Mouse (Mus musculus) liver (tissue): ENCODE measurements around the gene 1110002E22Rik.

ENCODE experiments used
- DNase-seq: peaks from one replicate; pipeline ENCODE4 v3.0.0-alpha.2; 2020; ENCODE audit warnings: mixed read lengths

Gene 1110002E22Rik

DNA sequence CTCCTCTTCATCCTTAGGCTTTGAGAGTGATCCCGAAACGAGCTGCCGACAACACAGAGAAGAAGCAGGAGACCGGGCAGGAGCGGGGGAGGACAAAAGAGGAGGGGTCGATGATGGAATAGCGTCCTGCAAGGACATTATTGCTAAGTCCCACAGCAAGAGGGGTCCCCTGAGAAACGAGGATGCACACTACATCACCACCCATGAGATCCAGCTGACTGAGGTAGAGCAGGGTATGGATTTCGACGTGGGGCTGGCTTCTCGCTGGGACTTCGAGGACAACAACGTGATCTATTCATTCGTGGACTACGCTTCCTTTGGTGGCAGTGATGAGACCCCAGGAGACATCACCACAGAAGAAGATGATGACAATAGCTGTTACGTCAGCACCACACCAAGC, 1.1 kb downstream of the 1110002E22Rik start:
- no peak for DNase-seq

DNA sequence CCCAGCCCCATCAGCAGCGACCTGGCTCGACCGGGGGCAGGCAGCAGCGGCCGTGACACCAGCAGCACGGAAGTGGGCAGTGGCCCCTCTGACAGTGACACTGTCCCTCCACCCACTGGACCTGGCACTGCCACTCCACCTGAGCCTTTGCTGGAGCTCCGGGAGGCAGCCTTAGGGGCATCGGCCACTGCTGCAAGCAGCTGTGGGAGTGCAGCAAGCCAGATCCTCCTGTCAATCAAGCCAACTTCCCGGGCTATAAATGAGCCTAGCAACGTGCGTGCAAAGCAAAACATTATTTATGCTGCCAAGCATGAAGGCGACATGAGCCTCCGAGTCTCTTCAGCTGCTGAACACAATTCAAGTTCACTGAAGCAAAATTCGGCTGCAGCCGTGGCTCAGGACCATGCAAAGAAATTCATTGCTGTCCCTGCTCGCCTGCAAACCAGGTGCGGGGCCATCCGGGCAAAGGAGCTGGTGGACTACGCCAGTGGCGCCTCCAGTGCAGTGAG, 1.6 kb downstream of the 1110002E22Rik start:
- no peak for DNase-seq

DNA sequence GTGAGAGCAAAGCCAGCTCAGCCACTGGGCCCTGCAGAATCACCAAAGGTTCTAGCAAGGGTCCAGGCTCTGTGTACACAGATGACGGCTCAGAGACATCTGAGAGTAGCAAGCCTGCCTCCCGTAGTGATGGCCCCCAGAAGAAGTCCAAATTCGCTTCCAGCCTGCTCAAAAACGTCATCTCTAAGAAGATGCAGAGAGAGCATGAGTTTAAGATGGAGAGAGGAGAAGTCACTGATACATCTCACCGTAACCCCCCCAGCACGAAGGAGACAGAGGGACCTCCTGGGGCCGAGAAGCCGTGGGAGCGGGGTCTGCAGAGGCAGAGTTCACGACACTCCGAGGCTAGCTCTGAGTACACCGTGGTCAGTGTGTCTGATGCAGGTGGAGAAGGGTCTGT, 2.4 kb downstream of the 1110002E22Rik start, which contains the start of gene Gm5105:
TSS of gene Gm5105 (minus strand) at position 101 of the 400 bp plus-strand sequence.
- no peak for DNase-seq

DNA sequence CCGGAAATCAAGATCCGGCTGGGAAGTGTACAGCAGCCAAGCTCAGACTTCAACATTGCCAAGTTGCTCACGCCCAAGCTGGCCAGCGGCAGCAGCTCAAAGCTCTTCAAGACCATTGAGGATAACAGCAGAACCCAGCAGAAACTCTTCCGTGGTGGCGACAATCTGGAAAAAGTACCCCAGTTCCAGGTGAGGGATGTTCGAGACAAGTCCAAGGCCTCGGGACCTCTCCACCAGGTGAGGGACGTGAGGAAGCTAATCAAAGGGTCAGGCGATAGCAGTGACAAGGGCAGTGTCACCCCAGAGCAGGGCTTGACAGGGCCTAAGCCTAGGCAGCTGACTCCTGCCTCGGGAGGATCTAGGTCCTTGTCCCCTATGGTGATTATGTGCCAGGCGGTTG, 3.3 kb downstream of the 1110002E22Rik start:
- no peak for DNase-seq

DNA sequence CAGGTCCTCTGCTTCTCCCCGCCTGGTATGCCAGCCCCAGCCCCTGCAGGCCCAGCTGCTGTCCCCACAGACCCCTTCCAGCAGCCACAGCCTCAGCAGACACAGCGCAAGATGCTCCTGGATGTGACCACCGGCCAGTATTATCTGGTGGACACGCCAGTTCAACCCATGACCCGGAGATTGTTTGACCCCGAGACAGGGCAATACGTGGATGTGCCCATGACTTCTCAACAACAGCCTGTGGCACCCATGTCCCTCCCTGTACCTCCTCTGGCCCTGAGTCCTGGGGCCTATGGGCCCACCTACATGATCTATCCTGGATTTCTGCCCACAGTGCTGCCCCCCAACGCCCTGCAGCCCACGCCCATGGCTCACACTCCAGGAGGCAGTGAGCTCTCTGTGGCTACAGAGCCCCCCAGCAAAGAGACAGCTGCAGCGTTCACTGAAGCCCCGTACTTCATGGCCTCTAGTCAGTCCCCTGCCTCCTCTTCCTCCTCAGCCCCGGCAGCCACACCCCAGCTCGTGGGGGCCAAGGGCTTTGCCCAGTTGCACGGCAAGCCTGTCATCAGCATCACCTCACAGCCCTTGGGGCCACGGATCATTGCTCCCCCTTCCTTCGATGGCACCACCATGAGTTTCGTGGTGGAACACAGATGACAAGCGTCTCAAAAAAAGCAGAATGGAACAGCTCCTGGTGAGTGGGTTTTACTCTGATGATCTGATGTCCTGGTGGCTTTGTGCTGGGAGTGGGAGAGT, 5.1 kb downstream of the 1110002E22Rik start:
- no peak for DNase-seq

DNA sequence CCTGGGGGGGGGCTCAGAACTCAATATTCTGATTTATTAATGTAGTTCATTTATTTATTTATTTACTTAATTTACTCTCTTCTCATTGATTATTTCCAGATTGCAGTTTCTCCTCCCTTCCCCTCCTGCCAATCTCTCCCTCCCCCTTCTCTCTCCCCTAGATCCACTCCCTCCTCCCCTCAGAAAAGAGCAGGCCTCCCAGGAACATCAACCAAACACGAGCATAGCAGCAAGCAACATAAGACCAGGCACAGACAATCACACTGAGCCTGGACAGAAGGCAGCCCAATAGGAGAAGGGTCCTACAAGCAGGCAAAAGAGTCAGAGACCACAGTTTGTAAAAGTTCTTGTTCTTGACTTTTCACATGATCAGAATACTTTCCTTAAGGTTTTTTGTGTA, 6.2 kb downstream of the 1110002E22Rik start:
- DNase-seq: no peak

DNA sequence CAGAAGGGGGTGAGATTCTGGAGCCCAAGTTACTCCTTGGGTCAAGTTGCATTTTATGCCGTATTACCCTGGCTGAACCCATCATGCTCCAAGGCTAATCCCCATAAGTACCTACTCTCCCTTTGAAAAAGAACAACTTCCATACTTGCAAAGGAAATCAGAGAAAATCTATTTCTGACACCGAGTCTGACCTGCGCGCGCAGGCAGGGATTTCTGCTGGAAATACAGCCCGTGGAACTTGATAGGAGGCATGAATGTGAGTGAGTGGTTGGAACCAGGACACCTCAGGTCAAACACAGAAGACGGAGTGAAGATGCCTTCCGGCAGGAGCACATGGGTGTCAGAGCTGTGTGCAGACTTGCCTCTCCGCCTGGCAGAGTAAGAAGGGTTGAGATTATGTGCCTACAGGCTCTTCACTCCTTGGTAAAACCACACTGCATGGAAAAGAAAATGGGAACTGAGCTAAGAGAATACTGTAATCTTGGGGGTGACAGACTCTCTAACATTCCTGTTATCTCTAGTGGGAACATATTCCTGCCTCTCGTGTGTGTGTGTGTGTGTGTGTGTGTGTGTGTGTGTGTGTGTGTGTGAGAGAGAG, 6.7 kb downstream of the 1110002E22Rik start:
- DNase-seq: no peak

DNA sequence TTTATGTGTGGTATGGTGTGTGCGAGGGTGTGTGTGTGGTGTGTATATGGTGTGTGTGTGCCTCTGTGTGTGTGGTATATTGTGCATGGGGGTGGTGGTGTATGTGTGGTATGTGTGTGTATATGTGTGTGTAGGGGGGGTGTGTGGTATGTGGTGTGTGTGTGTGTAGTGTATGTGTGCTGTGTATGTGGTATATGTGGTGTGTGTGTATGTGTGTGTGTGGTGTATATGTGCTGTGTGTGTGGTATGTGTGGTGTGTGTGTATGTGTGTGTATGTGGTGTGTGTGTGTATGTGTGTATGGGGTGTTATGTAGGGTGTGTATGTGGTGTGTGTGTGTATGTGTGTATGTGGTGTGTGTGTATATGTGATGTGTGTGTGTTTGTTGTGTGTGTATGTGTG, 9.4 kb downstream of the 1110002E22Rik start:
- no peak for DNase-seq

DNA sequence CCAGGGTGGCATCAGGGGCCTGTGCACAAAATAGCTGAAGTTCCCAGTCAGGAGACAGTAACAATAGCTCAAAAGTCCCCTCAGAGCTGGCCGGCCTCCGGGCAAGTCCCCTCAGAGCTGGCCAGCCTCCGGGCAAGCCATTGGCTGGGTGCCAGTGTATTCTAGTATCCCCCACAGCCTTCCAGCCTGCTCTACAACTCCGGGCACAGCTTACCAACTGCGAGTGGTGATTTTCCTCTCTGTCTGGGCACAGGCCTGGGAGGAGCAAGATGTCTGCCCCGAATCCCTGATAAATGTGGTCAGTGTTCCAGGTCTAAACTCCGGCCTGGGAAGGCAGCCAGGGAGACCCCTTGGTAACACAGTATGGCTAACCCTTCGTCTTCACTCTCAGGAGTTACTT, 10.4 kb downstream of the 1110002E22Rik start:
- no peak for DNase-seq

DNA sequence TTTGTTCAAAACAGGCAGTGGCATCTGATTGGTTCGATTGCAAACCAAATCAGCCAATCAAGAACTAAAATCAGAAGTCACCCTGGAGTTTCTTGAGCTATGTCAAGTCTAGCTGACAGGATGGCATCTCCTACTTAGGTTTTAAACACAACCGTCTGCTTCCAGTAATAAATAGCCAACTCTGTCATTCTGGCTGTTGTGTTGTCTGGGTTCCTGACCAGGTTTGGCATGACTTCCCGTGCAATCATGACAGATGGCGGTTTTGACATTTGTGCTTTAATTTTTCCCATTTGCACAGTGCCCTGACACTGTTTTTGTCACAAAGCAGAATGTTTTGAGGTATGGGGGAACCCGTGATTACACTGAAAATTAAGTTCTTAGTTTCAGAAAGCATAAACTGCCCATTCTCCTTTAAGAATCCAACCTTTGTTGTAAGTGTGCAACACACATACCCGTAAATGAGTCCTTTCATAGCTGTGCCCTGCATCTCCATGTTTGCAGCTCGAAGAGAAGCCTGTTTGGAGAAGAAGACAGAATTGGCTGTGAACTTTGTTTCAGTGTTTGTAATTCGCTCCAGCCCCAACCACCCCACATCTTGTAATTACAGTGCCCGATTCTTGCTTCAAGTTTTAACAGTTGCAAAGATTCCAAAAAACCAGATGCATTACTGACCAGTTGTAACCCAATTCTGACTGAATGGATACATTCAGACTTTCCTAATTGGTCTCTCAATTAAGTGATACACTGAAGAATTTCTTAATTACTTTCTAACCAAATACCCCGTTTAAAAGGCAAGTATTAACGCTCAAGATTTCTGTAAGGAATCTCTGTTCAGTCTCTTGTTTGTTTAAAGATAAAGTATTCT, 12.9 kb downstream of the 1110002E22Rik start:
- no peak for DNase-seq

DNA sequence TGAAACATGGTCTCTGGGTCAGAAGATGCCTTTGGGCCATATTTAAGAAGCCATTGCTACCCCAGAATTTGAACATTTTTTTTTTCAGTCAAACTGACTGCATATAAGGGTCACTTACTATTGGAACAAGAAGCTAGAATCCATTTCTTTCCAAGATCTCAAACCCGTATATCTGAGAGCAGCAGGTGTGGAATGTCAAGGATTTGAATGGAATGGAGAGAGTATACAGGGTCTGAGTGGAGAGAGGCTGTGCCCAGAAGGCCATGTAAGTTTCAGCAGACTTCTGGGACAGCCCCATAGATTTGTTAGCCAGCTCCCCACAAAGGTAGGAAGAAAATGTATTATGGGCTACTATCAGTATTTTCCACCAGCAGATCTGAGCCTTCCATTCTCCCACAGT, 13.8 kb downstream of the 1110002E22Rik start:
- DNase-seq: no peak

DNA sequence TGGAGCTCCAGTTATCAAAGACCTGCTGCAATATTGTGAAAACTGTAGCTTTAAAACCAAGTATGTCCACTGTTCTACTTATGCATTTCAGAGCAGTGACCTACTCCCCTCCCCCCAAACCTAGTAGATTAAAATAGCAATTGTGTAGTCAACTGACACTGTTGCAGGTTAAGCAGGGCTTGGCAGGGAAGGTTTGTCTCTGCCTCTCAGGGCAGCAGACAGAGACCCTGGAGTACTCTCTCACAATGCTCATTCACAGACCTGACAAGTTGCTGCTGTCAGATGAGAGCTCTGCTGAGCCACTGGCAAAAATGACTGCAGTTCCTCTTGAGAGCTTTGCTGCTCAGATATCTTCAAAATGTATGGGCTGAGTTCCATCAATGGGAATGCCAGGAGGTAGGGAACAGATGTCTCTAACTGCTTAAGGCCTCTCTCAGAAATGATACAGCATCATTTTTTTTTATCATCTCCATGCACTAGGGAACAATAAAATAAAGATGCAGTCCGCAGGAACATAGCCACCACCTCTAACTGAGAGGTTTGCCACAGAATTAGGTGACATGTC, 18.3 kb downstream of the 1110002E22Rik start:
- DNase-seq: no peak

DNA sequence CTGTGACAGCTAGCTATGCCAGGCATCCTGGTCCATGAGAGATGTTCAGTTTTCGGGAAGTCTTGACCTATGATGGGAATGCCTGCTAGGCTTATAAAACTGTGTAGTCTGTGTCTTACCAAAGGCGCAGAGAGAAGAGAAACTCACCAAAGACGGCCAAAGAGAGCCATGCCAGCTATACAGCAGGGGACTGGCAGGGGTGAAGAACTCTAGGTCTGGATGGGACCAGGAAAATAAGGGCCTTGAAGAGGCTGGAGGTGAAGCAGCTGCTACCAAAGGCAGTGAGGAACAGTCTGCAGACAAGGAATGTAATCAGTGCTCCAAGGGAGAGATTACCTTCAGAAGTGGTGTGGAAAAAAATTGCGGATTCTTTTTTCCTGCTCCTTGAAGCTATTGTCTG, 19.0 kb downstream of the 1110002E22Rik start:
- DNase-seq: no peak

DNA sequence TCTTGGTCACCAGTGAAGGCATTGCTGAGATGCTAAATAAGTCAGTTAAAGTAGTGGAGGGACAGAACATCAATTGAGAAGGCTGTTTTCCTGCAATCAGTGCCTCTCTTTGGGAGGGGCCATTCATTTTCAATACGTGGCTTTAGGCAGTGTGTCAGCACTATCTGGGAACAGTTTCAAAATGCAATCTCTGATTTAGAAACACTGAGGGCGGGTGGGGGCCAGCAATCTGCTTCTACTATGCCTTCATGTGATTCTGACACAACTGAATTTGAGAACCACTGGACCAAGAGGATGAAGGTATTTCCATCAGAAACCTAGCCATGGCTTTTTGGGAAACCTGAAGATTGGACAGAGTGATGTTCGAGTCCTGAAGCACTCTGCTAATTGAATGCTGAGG, 30.4 kb downstream of the 1110002E22Rik start:
- no peak for DNase-seq

DNA sequence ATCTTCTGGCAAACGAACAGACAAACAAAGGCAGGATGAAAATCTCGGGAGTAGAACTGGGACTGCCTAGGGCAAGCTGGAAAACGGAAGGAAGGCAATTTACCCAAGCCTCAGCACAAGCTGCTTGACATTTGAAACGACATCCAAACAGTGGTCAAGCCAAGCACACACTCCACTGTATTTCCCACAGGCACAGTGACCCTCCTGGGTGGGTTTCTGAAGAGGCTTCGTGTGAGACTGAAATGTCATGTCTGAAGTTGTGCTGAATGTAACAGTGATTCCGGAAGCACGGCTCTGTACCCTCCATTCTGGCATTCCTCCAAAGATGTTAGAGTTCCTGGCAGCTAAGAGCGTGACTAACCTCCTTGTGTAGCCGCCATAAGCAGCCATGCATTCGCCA, 30.9 kb downstream of the 1110002E22Rik start:
- no peak for DNase-seq

DNA sequence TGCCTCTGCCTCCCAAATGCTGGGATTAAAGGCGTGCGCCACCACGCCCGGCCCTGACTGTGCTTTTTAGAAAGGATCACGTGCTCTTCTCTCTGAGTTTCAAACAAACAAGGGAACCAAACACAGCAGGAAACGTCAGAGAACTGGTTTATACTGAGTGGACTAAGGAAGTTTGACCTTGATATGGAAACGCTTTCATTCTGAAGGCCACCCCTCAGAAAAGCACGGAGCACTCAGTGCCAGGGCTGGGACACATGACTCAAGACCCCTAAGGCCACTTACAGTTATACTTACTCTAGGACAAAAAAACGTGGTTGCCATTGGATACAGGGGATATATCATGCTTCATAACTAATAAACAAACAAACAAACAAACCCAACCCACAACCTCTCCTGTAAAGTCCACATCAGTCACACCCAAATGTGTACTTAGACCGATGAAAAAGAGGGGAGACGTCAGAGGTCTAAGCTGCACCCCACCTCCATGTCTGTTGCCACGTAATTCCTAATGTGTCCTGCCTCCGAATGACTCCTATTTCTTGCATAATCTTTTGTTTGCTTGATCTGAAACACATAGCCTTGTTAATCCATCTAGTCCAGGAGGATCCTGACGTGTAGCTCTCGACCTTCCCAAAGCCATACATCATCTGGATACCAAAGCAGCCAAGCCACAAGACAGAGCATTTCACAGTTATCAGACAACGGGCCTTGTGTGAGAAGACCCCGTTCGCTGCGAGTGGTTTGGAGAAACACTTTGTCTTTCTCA, 31.6 kb downstream of the 1110002E22Rik start:
- no peak for DNase-seq

DNA sequence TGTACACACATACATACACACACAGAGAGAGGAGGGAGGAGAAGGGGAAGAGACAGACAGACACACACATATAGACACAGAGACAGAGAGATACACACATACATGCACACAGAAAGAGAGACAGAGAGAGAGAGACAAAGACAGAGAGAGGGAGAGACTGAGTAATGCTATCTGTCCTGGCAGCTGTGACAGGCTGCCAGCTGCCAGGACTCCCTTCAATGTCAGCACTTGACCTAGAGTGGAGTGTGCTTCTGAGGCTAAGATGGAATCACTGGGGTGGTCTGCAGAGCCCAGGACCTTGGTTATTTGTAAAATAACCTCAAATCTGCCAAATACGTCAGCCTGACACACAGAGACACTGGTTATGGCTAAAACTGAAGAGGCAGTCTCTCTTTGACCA, 32.9 kb downstream of the 1110002E22Rik start:
- no peak for DNase-seq

DNA sequence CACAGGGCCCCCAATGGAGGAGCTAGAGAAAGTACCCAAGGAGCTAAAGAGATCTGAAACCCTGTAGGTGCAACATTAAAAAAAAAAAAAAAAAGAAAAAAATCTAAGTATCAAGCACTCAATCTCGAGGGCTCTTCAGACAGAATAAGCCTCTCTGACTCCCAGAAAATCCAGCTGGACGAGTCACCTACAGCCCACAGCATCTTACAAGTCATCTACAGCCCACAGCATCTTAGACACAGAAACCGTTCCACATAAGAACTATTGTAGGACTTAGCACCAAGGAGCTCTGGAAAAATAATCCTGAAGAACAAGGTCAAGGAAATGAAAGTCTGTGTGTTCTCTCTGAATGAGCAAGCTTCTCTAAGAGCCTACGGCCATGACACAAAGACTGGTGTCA, 37.1 kb downstream of the 1110002E22Rik start:
- no peak for DNase-seq

DNA sequence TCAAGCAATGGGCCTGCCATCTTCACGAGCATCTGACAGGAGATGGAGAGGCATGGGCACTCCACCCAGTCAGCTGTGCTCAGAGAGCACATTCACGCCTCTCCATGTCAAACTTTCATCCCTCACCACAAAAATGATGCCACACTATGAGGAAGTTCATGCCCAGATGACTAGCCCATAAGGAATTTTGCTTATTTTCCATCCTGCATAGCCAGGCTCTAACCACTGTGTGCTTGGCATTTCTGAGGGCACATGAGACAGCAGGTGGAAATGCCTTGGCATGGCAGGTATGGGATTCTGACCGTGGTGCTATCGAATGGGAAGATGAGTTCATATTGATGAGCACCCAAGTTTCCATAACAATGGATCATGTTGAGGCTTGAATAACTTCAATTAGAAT, 38.8 kb downstream of the 1110002E22Rik start:
- no peak for DNase-seq

DNA sequence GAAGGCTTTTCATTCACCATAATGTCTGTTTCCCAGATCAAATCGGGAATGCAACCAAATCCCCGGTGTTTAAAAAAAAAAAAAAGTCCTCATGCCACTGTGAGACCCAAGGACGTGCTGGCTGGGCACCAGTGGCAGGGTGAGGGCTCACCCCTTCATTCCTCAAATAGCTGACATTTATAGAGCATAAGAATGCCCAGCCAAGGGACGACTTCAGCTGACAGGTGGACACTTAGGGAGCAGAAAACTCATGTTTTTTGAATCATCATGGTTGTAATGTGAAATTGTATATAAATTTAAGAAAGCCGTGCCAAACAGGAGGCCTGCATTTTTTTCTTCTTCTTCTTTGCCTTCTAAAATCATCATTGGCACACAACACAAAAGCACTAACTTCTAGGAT, 40.2 kb downstream of the 1110002E22Rik start:
- DNase-seq: no peak

DNA sequence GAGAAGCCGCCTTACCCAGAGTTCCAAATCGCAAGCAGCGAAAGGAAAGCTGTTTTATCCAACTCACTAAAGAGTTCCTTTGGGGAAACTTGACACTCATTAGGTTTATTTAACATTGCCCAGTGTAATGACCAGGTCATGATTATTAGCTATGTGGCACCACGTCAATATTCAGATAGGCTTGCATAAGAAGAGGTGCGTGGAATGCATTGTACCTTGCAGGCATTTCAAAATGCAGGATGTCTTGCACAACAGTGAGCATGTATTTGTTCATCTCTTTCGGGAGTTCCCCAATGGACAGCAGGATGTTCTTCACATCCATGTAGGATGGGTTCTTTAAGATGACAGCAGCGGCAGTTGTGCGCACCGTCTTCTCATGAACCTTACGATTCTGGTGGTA, 42.0 kb downstream of the 1110002E22Rik start:
- DNase-seq: no peak
